9 mouse cellular contexts compared by ENCODE assay signal in the genomic region with DNA sequence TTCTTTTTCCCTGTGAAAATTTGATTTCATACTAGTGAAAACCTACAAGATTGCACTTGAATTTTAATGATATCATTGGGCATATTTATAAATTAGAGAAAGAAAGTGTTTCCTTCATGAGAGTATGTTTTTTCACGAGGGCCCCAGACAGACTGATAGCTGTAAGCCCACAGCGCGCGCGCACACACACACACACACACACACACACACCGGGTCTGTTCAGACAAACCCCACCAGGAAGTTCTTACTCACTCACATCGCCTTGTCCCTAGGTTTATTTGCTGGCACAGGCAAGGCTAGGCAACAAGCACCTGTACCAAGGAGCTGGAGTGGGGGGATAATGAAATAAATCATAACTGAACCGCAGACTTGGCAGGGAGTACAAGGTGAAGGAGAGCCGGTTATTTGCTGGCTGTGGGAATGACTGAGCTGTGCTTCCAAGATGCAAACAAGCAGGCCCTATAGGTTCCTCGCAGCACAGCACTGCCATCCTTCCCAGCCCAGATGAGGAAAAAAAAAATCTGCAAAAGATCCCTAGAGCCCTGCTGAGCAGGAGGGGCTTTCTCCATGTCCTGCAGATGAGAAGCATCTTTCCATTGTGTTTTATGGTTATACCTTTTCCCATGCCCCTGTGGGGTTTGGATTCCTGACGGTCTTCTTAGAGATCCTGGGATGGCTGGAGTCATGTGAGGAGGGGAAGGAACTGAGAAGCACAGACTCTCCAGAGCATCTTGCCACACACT. TPM values are rescaled to one million over a fixed set of nuclear protein-coding genes. Genes with fewer than 3 reads are reported as not detected.
DNase-seq lines count a peak whose midpoint lies in the region; ATAC-seq and TF ChIP-seq lines count a peak whose summit lies in the region.
"Had no signal": no experiment of that assay in that cellular context is flagged by ENCODE, and none has a peak within 500 bp of the region (broad histone marks: within the 10 kb centered on the region; RNA-seq: fewer than 3 reads in every experiment).

No protein-coding gene starts in this region.

- no peak for ATAC-seq in lung, embryonic 14.5 days (ENCODE audit: insufficient read depth)
- no peak for ATAC-seq in forebrain, embryonic 13.5 days
- ATAC-seq in intestine, embryonic 16.5 days, result no peak
- ATAC-seq in neural tube, embryonic 14.5 days (ENCODE audit: low read depth), result no peak

- no peaks in the 10 kb centered on the region for H3K9me3 ChIP-seq in lung, embryonic 14.5 days (ENCODE audit: low read depth, low read length)
- H3K9me3 ChIP-seq in forebrain, embryonic 13.5 days (replicated peaks), result no peaks in the 10 kb centered on the region
- H3K9me3 ChIP-seq in intestine, embryonic 16.5 days (ENCODE audit: control insufficient read depth, low read length), result no peaks in the 10 kb centered on the region
- no peaks in the 10 kb centered on the region for H3K9me3 ChIP-seq in neural tube, embryonic 14.5 days (ENCODE audit: control insufficient read depth, low read length)

- peak overlapping the region; percentile 52; the same call in 1 of the 2 replicates for H3K4me3 ChIP-seq in lung, embryonic 14.5 days (ENCODE audit: low read depth, low read length)
- H3K4me3 ChIP-seq in forebrain, embryonic 13.5 days, result peak overlapping the region; percentile 60
- H3K4me3 ChIP-seq in intestine, embryonic 16.5 days (ENCODE audit: low read length), result no peak overlapping the region
- no peak overlapping the region; the same call in 1 of the 2 replicates for H3K4me3 ChIP-seq in neural tube, embryonic 14.5 days (ENCODE audit: low read depth, low read length)

- H3K36me3 ChIP-seq in lung, embryonic 14.5 days (ENCODE audit: insufficient read depth), result peaks cover 2% of the 10 kb centered on the region; the same call in 1 of the 2 replicates
- peaks cover 28% of the 10 kb centered on the region for H3K36me3 ChIP-seq in forebrain, embryonic 13.5 days (ENCODE audit: poor library complexity, severe bottlenecking)
- H3K36me3 ChIP-seq in intestine, embryonic 16.5 days (ENCODE audit: control insufficient read depth, insufficient read depth, low read length), result no peaks in the 10 kb centered on the region
- H3K36me3 ChIP-seq in neural tube, embryonic 14.5 days (ENCODE audit: control insufficient read depth, insufficient read depth, low read length), result no peaks in the 10 kb centered on the region

- peaks cover 5% of the 10 kb centered on the region for H3K4me1 ChIP-seq in lung, embryonic 14.5 days (ENCODE audit: insufficient read depth)
- peaks cover 48% of the 10 kb centered on the region for H3K4me1 ChIP-seq in forebrain, embryonic 13.5 days
- H3K4me1 ChIP-seq in intestine, embryonic 16.5 days (ENCODE audit: control insufficient read depth, insufficient read depth, low read length), result peaks cover 17% of the 10 kb centered on the region
- peaks cover 11% of the 10 kb centered on the region; the same call in 1 of the 2 replicates for H3K4me1 ChIP-seq in neural tube, embryonic 14.5 days (ENCODE audit: control insufficient read depth, insufficient read depth, low read length)

- H3K27me3 ChIP-seq in lung, embryonic 14.5 days (ENCODE audit: insufficient read depth, low read length), result peaks cover 22% of the 10 kb centered on the region
- H3K27me3 ChIP-seq in forebrain, embryonic 13.5 days, result 0 out of 2 replicates have a peak, but pooled peaks cover 3% of the 10 kb centered on the region
- peaks cover 5% of the 10 kb centered on the region for H3K27me3 ChIP-seq in intestine, embryonic 16.5 days (replicated peaks; ENCODE audit: control insufficient read depth, insufficient read depth, low read length)
- H3K27me3 ChIP-seq in neural tube, embryonic 14.5 days (ENCODE audit: control insufficient read depth, insufficient read depth, low read length), result no peaks in the 10 kb centered on the region

- intact Hi-C loops in gastrocnemius, postnatal 14 days (cut with DNase I; ENCODE audit: low total_unique reads), result loop anchor here (5.0 kb wide), 1 partner anchor 481 kb away; no protein-coding TSS in a partner anchor

- TF ChIP-seq CTCF in lung, embryonic 14.5 days (IDR thresholded peaks at IDR 0.05; ENCODE audit: low read depth), result no peak

- H3K4me2 ChIP-seq in lung, embryonic 14.5 days, result peak overlapping the region; percentile 95
- peak overlapping the region; percentile 88 for H3K4me2 ChIP-seq in forebrain, embryonic 13.5 days
- peak overlapping the region; percentile 22; the same call in 1 of the 2 replicates for H3K4me2 ChIP-seq in intestine, embryonic 16.5 days (ENCODE audit: low read depth, low read length)
- H3K4me2 ChIP-seq in neural tube, embryonic 14.5 days (ENCODE audit: low read depth, low read length), result peak overlapping the region; percentile 26; the same call in 1 of the 2 replicates

- DNase-seq in lung, embryonic 14.5 days, result peak; percentile 26
- no peak for DNase-seq in lung, postnatal 4 days
- DNase-seq in gastrocnemius, postnatal 14 days, result no peak
- no peak for DNase-seq in layer of hippocampus, adult 9-10 months (ENCODE audit: low spot score)
- no peak for DNase-seq in layer of hippocampus, adult 18-20 months (ENCODE audit: low spot score in 2 of 2)

- H3K27ac ChIP-seq in lung, embryonic 14.5 days (ENCODE audit: low read depth), result no peak overlapping the region
- H3K27ac ChIP-seq in forebrain, embryonic 13.5 days, result no peak overlapping the region
- H3K27ac ChIP-seq in intestine, embryonic 16.5 days (ENCODE audit: low read length), result no peak overlapping the region
- H3K27ac ChIP-seq in neural tube, embryonic 14.5 days (ENCODE audit: low read depth, low read length), result no peak overlapping the region

- 33% methylated on average over 11 of the region's 11 CpGs for WGBS in lung, embryonic 14.5 days
- 12% methylated on average over 11 of the region's 11 CpGs for WGBS in forebrain, embryonic 13.5 days
- WGBS in intestine, embryonic 16.5 days, result 45% methylated on average over 11 of the region's 11 CpGs
- WGBS in neural tube, embryonic 14.5 days, result 19% methylated on average over 11 of the region's 11 CpGs

- no peak overlapping the region for H3K9ac ChIP-seq in lung, embryonic 14.5 days
- peak overlapping the region; percentile 43 for H3K9ac ChIP-seq in forebrain, embryonic 13.5 days
- no peak overlapping the region for H3K9ac ChIP-seq in intestine, embryonic 16.5 days (ENCODE audit: low read depth, low read length)
- H3K9ac ChIP-seq in neural tube, embryonic 14.5 days (replicated peaks; ENCODE audit: low read depth, low read length), result no peak overlapping the region

RNA-seq across cellular contexts. Expression of a gene that starts 2.3 kb away (rescaled TPM):
- 87.3 and 92.3 TPM in 2 replicates for polyA plus RNA-seq in lung, embryonic 14.5 days (2014; fragmentation: Nextera tagmentation; extraction: Ambion mirVana)
- polyA plus RNA-seq in forebrain, embryonic 13.5 days (2015; fragmentation: Nextera tagmentation; extraction: Ambion mirVana), result 53.0 and 64.3 TPM in 2 replicates
- 56.2 and 58.9 TPM in 2 replicates for polyA plus RNA-seq in intestine, embryonic 16.5 days (2015; fragmentation: Nextera tagmentation; extraction: Ambion mirVana)
- polyA plus RNA-seq in neural tube, embryonic 14.5 days (2014; fragmentation: Nextera tagmentation; extraction: Ambion mirVana), result 63.4 and 67.1 TPM in 2 replicates
- total RNA-seq in gastrocnemius, postnatal 14 days (2021), result 10 to 100 TPM in 1 of 2 experiments, 1 to 10 TPM in 1; 8.8 to 14.3 TPM
- 1 to 10 TPM; 1.7 to 2.3 TPM for total RNA-seq in layer of hippocampus, adult 18-20 months (2021)
- total RNA-seq: megakaryocyte, adult 5-6 weeks had no signal

Comparison
In these comparisons a context has a peak if more than half of its experiments do, and no peak if none do; other contexts are left out.
1. H3K4me2 ChIP-seq: peak in every context shown above with its lines; median percentile 95 in lung, embryonic 14.5 days; 88 in forebrain, embryonic 13.5 days; 26 in neural tube, embryonic 14.5 days; 22 in intestine, embryonic 16.5 days.
2. H3K4me3 ChIP-seq: peak in lung, embryonic 14.5 days (single experiment) and forebrain, embryonic 13.5 days (single experiment); none in intestine, embryonic 16.5 days (single experiment) and neural tube, embryonic 14.5 days (single experiment).